Mouse (Mus musculus): ENCODE results near the gene Olfr166. TPM values are rescaled to one million over a fixed set of nuclear protein-coding genes. Genes with fewer than 3 reads are reported as not detected.
"Not testable (repeated sequence)": the region's sequence is repeated elsewhere in the genome, so short reads cannot be mapped to it uniquely, and the experiment has no call there.

The Olfr166 gene
- total RNA-seq (2022) = not detected

- no peak for DNase-seq (ENCODE audit: low spot score)
Measured at GRCm38 (mm10) chr16:19483394-19483793, at the start of gene Olfr166. TSS of gene Olfr166 (plus strand) at chr16:19483694.

DNA sequence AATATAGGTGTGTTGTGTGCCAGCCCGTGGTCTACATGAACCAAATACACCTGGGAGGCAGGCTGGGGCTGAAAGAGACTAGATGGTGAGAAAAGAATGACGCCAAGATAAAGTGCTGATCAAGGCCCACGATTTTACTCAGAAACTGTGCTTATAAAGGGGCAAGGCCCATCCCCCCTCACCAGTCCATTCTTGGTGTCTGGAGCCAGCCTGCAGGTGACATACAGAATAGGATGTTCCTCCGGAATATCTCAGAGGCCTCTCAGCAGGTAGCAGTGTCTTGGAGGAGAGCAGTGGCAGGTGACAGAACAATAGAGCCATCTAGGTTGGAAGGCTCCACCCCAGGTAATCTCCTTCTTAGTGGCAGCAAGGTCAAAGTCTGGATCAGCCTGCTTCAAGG, 24.8 kb upstream of the Olfr166 start:
- not testable (repeated sequence) for DNase-seq (ENCODE audit: low spot score)

GRCm38 (mm10) chr16:19464365-19464764, 19.1 kb upstream of the Olfr166 start:
- no peak for DNase-seq (ENCODE audit: low spot score)

- no peak for DNase-seq (ENCODE audit: low spot score)
Measured at GRCm38 (mm10) chr16:19522166-19522565, 38.7 kb downstream of the Olfr166 start, which contains the start of gene Olfr167. TSS of gene Olfr167 (minus strand) at chr16:19522266.

- no peak for DNase-seq (ENCODE audit: low spot score)
Measured at GRCm38 (mm10) chr16:19535455-19535854, 52.0 kb downstream of the Olfr166 start, which contains the start of gene Olfr168. TSS of gene Olfr168 (minus strand) at chr16:19535555.

Other genes with a start within 250 kb of the Olfr166 start
- not detected for gene Olfr164, start 169.6 kb upstream of the Olfr166 start, total RNA-seq (2022)
- not detected for gene Olfr165, start 60.6 kb upstream of the Olfr166 start, total RNA-seq (2022)
- not detected for gene Olfr167, start 38.6 kb downstream of the Olfr166 start, total RNA-seq (2022)
- gene Olfr168, start 51.9 kb downstream of the Olfr166 start, total RNA-seq (2022) = not detected
- gene Olfr169, start 88.1 kb downstream of the Olfr166 start, total RNA-seq (2022) = not detected
- gene Olfr170, start 128.2 kb downstream of the Olfr166 start, total RNA-seq (2022) = not detected
- not detected for gene Olfr171, start 146.2 kb downstream of the Olfr166 start, total RNA-seq (2022)
- gene Lamp3, start 222.7 kb downstream of the Olfr166 start, total RNA-seq (2022) = not detected